Mouse (Mus musculus): ENCODE data around the gene Kif1b. TPM values are rescaled to one million over a fixed set of nuclear protein-coding genes. Genes with fewer than 3 reads are reported as not detected.
"Not testable (repeated sequence)": the region's sequence is repeated elsewhere in the genome, so short reads cannot be mapped to it uniquely, and the experiment has no call there.

Gene Kif1b
- polyA plus RNA-seq, 1 experiment from 2014 or later: 52.2 TPM

- Histone ChIP-seq H3K4me1 (replicated peaks) (no peaks in the 10 kb centered on the region), H3K9me3 (no peaks in the 10 kb centered on the region), H3K4me2 (no peak overlapping the region), H3K36me3 (peaks cover 66% of the 10 kb centered on the region), H3K27me3 (no peaks in the 10 kb centered on the region), H3K9ac (replicated peaks) (no peak overlapping the region), H3K27ac (no peak overlapping the region), H3K4me3 (replicated peaks) (no peak overlapping the region)
- ATAC-seq (ENCODE audit: insufficient number of reproducible peaks, insufficient read depth, low FRiP score, low TSS enrichment, low read depth): no peak
- WGBS: 90% methylated on average over 12 of the region's 12 CpGs
These were observed 88.0 kb downstream of the Kif1b start for GRCm38 (mm10) chr4:149219401-149220041.

GRCm38 (mm10) chr4:149218476-149218875 lies 89.0 kb downstream of the Kif1b start:
- Histone ChIP-seq H3K27me3 (no peaks in the 10 kb centered on the region), H3K4me2 (no peak overlapping the region), H3K9me3 (no peaks in the 10 kb centered on the region), H3K9ac (replicated peaks) (no peak overlapping the region), H3K36me3 (peaks cover 66% of the 10 kb centered on the region), H3K27ac (no peak overlapping the region), H3K4me3 (replicated peaks) (no peak overlapping the region), H3K4me1 (replicated peaks) (no peaks in the 10 kb centered on the region)
- ATAC-seq (ENCODE audit: insufficient number of reproducible peaks, insufficient read depth, low FRiP score, low TSS enrichment, low read depth): no peak
- WGBS: 91% methylated on average over 5 of the region's 5 CpGs

- Histone ChIP-seq H3K36me3 (peaks cover 66% of the 10 kb centered on the region), H3K9ac (replicated peaks) (no peak overlapping the region), H3K4me3 (replicated peaks) (no peak overlapping the region), H3K27ac (no peak overlapping the region), H3K27me3 (no peaks in the 10 kb centered on the region), H3K9me3 (peaks cover 5% of the 10 kb centered on the region; the same call in 1 of the 2 replicates), H3K4me1 (replicated peaks) (no peaks in the 10 kb centered on the region), H3K4me2 (no peak overlapping the region)
- WGBS: 79% methylated on average over 9 of the region's 9 CpGs
- no peak for ATAC-seq (ENCODE audit: insufficient number of reproducible peaks, insufficient read depth, low FRiP score, low TSS enrichment, low read depth)
These were observed 91.5 kb downstream of the Kif1b start for GRCm38 (mm10) chr4:149215982-149216381.

GRCm38 (mm10) chr4:149215397-149215796 lies 92.1 kb downstream of the Kif1b start:
- Histone ChIP-seq H3K36me3 (peaks cover 66% of the 10 kb centered on the region), H3K4me3 (replicated peaks) (no peak overlapping the region), H3K9ac (replicated peaks) (no peak overlapping the region), H3K27me3 (no peaks in the 10 kb centered on the region), H3K27ac (no peak overlapping the region), H3K4me1 (replicated peaks) (no peaks in the 10 kb centered on the region), H3K4me2 (no peak overlapping the region), H3K9me3 (peaks cover 5% of the 10 kb centered on the region; the same call in 1 of the 2 replicates)
- no peak for ATAC-seq (ENCODE audit: insufficient number of reproducible peaks, insufficient read depth, low FRiP score, low TSS enrichment, low read depth)
- WGBS: 13% methylated on average over 2 of the region's 2 CpGs

GRCm38 (mm10) chr4:149214468-149214867 lies 93.0 kb downstream of the Kif1b start:
- peaks cover 67% of the 10 kb centered on the region for H3K36me3 ChIP-seq
- not testable (repeated sequence) for H3K9ac ChIP-seq (replicated peaks); H3K9me3 ChIP-seq; H3K4me1 ChIP-seq (replicated peaks); ATAC-seq (ENCODE audit: insufficient number of reproducible peaks, insufficient read depth, low FRiP score, low TSS enrichment, low read depth); H3K4me3 ChIP-seq (replicated peaks); H3K4me2 ChIP-seq; H3K27ac ChIP-seq; H3K27me3 ChIP-seq
- 96% methylated on average over 2 of the region's 2 CpGs for WGBS

- peaks cover 5% of the 10 kb centered on the region; the same call in 1 of the 2 replicates for H3K9me3 ChIP-seq
- peaks cover 70% of the 10 kb centered on the region for H3K36me3 ChIP-seq
- no peaks in the 10 kb centered on the region for H3K4me1 ChIP-seq (replicated peaks)
- no peak for ATAC-seq (ENCODE audit: insufficient number of reproducible peaks, insufficient read depth, low FRiP score, low TSS enrichment, low read depth)
- 94% methylated on average over 9 of the region's 9 CpGs for WGBS
- H3K4me2 ChIP-seq: no peak overlapping the region
- H3K27ac ChIP-seq: no peak overlapping the region
- no peak overlapping the region for H3K4me3 ChIP-seq (replicated peaks)
- no peaks in the 10 kb centered on the region for H3K27me3 ChIP-seq
- H3K9ac ChIP-seq (replicated peaks): no peak overlapping the region
These were observed 94.0 kb downstream of the Kif1b start for GRCm38 (mm10) chr4:149213466-149213865.

- not testable (repeated sequence) for H3K27ac ChIP-seq; H3K4me3 ChIP-seq (replicated peaks); H3K4me2 ChIP-seq; ATAC-seq (ENCODE audit: insufficient number of reproducible peaks, insufficient read depth, low FRiP score, low TSS enrichment, low read depth); H3K9me3 ChIP-seq; H3K4me1 ChIP-seq (replicated peaks); H3K27me3 ChIP-seq; H3K9ac ChIP-seq (replicated peaks)
- 93% methylated on average over 6 of the region's 6 CpGs for WGBS
- H3K36me3 ChIP-seq: peaks cover 72% of the 10 kb centered on the region
These were observed 96.1 kb downstream of the Kif1b start for GRCm38 (mm10) chr4:149211441-149211840.

- Histone ChIP-seq H3K27ac (no peak overlapping the region), H3K4me3 (replicated peaks) (no peak overlapping the region), H3K27me3 (no peaks in the 10 kb centered on the region), H3K9ac (replicated peaks) (no peak overlapping the region), H3K4me2 (no peak overlapping the region), H3K4me1 (replicated peaks) (no peaks in the 10 kb centered on the region), H3K36me3 (peaks cover 75% of the 10 kb centered on the region), H3K9me3 (no peaks in the 10 kb centered on the region)
- no peak for ATAC-seq (ENCODE audit: insufficient number of reproducible peaks, insufficient read depth, low FRiP score, low TSS enrichment, low read depth)
- 83% methylated on average over 3 of the region's 3 CpGs for WGBS
These were observed 105.0 kb downstream of the Kif1b start for GRCm38 (mm10) chr4:149202467-149202866.

- Histone ChIP-seq H3K4me2 (no peak overlapping the region), H3K27ac (no peak overlapping the region), H3K36me3 (peaks cover 79% of the 10 kb centered on the region), H3K9ac (replicated peaks) (no peak overlapping the region), H3K9me3 (no peaks in the 10 kb centered on the region), H3K4me3 (replicated peaks) (no peak overlapping the region), H3K27me3 (no peaks in the 10 kb centered on the region), H3K4me1 (replicated peaks) (no peaks in the 10 kb centered on the region)
- no peak for ATAC-seq (ENCODE audit: insufficient number of reproducible peaks, insufficient read depth, low FRiP score, low TSS enrichment, low read depth)
- WGBS: 92% methylated on average over 4 of the region's 4 CpGs
These were observed 106.4 kb downstream of the Kif1b start for GRCm38 (mm10) chr4:149201110-149201509.

GRCm38 (mm10) chr4:149197180-149197579 lies 110.3 kb downstream of the Kif1b start:
- Histone ChIP-seq H3K27me3 (no peaks in the 10 kb centered on the region), H3K4me2 (no peak overlapping the region), H3K9me3 (no peaks in the 10 kb centered on the region), H3K4me1 (replicated peaks) (no peaks in the 10 kb centered on the region), H3K9ac (replicated peaks) (no peak overlapping the region), H3K4me3 (replicated peaks) (no peak overlapping the region), H3K27ac (no peak overlapping the region), H3K36me3 (peaks cover 76% of the 10 kb centered on the region)
- 81% methylated on average over 1 of the region's 1 CpGs for WGBS
- no peak for ATAC-seq (ENCODE audit: insufficient number of reproducible peaks, insufficient read depth, low FRiP score, low TSS enrichment, low read depth)

GRCm38 (mm10) chr4:149191103-149191502 lies 116.4 kb downstream of the Kif1b start:
- H3K27me3 ChIP-seq: no peaks in the 10 kb centered on the region
- no peak overlapping the region for H3K9ac ChIP-seq (replicated peaks)
- H3K9me3 ChIP-seq: no peaks in the 10 kb centered on the region
- no peak overlapping the region for H3K4me2 ChIP-seq
- H3K4me3 ChIP-seq (replicated peaks): no peak overlapping the region
- no peak for ATAC-seq (ENCODE audit: insufficient number of reproducible peaks, insufficient read depth, low FRiP score, low TSS enrichment, low read depth)
- H3K27ac ChIP-seq: no peak overlapping the region
- peaks cover 81% of the 10 kb centered on the region for H3K36me3 ChIP-seq
- 93% methylated on average over 7 of the region's 7 CpGs for WGBS
- no peaks in the 10 kb centered on the region for H3K4me1 ChIP-seq (replicated peaks)

GRCm38 (mm10) chr4:149188563-149188962 lies 118.9 kb downstream of the Kif1b start:
- H3K36me3 ChIP-seq: peaks cover 90% of the 10 kb centered on the region
- no peak for ATAC-seq (ENCODE audit: insufficient number of reproducible peaks, insufficient read depth, low FRiP score, low TSS enrichment, low read depth)

More at GRCm38 (mm10) chr4:149188563-149188962, 118.9 kb downstream of the Kif1b start:
- Histone ChIP-seq H3K9me3 (no peaks in the 10 kb centered on the region), H3K27me3 (no peaks in the 10 kb centered on the region), H3K4me3 (replicated peaks) (no peak overlapping the region), H3K27ac (no peak overlapping the region), H3K4me1 (replicated peaks) (no peaks in the 10 kb centered on the region), H3K4me2 (no peak overlapping the region), H3K9ac (replicated peaks) (no peak overlapping the region)
- WGBS: 90% methylated on average over 2 of the region's 2 CpGs
